In the genomic region with DNA sequence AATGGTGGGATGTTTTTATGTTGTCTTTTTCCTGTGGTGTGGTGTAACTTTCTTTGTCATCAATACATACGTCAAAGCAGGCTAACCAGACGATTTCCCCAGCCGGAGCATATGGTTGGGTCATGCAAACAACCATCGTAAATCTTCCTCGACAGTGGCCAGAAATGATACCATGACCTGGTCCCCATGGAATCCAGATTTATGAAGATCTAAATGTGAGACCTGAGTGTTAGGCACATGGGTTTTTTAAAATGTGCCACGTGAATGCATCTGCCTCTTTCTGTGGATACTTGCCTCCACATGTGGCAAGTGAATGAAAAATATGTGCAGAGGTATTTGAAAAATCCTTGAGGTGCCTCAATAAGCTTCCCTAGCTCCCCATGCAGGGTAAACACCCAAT, we compare ENCODE assay signal across 24 mouse cellular contexts.
DNase-seq lines count a peak whose midpoint lies in the region.
"Had no signal": no experiment of that assay in that cellular context is flagged by ENCODE, and none has a peak within 500 bp of the region (broad histone marks: within the 10 kb centered on the region; RNA-seq: fewer than 3 reads in every experiment).

No protein-coding gene starts in this region.

- DNase-seq in embryo, embryonic 10 days (ENCODE audit: low spot score): peak; percentile 34
- no peak for DNase-seq in embryo, embryonic 9.5 days (ENCODE audit: extremely low spot score)
- DNase-seq in embryo, embryonic 10.5 days (ENCODE audit: low spot score): peak; percentile 61
- DNase-seq in hindlimb bud, embryonic 11.5 days (ENCODE audit: extremely low spot score, low read depth, low spot score): peak; percentile 42
- DNase-seq in mesoderm, embryonic 11.5 days (ENCODE audit: low read depth, low spot score): peak; percentile 86
- DNase-seq in right cerebral cortex, postnatal 14 days: no peak
- DNase-seq in spleen, adult 12 weeks (ENCODE audit: low spot score): no peak
- DNase-seq in thymus, postnatal 36 days: no peak
- DNase-seq: adrenal gland, postnatal 36 days; cerebellum, adult 2 months; cerebellum, postnatal 14 days; forebrain, postnatal 0 days; gastrocnemius, postnatal 10 days; heart, postnatal 10 days; kidney, adult 8-10 months; kidney, postnatal 10 days; layer of hippocampus, postnatal 36 days; liver, embryonic 13.5 days; lung, adult 18-20 months; lung, postnatal 10 days; retina, postnatal 1 day; right cerebral cortex, postnatal 25 days; spleen, adult 18-20 months; thymus, postnatal 14 days had no signal

Comparison
In these comparisons a context has a peak if more than half of its experiments do, and no peak if none do; other contexts are left out.
1. DNase-seq: peak in embryo, embryonic 10 days (single experiment), embryo, embryonic 10.5 days (single experiment), hindlimb bud, embryonic 11.5 days (single experiment) and mesoderm, embryonic 11.5 days (single experiment); none in embryo, embryonic 9.5 days (single experiment), right cerebral cortex, postnatal 14 days (single experiment), spleen, adult 12 weeks (single experiment) and thymus, postnatal 36 days (0 of 2).